Mouse (Mus musculus) skeletal muscle tissue, adult 2 months (tissue): ENCODE measurements around the gene Klk1b5.

Experiments
- DNase-seq: peaks from one replicate; pipeline ENCODE4 v3.0.0-alpha.2; 2012; ENCODE audit warnings: low read depth, low spot score

Gene Klk1b5

DNA sequence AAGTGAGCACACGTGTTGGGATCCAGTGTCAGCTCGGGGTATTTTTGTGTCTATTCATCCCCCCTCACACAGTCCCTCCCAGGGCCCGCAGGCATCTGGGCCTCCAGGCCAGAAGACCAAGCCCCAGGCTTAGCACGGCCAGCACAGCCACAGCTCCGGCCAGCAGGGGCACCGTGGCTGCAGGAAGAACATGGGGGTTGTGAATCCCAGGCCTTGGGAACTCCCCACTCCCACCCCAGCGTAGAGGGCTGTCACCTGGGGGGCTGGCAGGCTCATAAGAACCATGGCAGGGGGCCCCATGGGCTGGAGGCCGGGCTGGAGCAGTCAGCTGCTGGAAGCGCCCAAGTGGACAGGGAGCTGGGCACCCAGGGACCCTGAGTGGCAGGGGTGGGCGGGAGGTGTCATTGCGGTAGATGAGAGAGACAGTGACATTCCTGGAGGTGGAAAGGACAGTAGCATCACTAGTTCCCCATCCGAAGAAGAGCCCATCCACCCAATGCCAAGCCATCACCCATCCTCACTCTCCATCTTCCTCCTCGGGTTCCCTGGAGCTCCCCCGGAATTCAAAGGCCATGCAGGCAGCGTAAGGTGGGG is 37.4 kb downstream of the Klk1b5 start:
- DNase-seq, result no peak

DNA sequence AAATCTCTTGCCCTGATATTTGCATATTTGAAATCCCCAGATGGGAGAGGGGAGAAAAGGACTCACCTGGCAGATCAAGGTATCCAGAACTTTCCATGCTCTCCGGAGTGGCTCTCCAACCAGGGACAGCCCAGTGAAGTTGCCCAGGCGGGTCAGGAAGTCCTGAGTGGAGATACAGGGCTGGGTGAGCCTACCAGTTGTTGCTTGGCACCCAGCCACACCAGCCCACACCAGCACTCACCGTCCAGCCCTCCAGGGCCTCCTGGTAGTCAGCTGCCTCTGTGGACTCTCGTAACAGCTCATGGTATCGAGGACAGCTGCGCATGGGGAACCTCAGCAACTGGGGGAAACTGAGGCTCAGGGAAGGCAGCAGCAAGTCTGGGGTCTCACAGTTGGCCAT is 39.2 kb downstream of the Klk1b5 start:
- DNase-seq, result no peak

DNA sequence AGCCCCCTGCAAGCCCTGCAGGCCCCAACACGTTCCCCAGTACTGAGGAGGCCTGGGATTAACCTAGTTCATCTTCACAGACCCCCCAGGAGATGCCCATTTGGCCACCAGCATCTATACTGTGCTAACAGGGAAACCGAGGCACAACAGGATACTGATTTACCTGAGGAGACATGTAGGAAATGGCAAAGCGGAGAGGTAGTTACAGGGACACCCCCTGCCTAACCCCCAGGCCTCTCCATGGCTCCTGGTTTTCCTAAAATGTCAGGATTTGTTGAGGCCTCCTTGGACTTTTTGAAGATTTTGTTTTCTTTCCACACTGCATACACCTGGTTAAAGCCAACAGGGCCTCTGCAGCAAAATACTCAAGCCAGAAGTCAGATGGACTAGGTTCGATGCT is 41.5 kb downstream of the Klk1b5 start, which contains the start of gene Acp4:
Gene Acp4, minus strand, starts transcription at position 101 of the 400 bp plus-strand sequence.
- no peak for DNase-seq

DNA sequence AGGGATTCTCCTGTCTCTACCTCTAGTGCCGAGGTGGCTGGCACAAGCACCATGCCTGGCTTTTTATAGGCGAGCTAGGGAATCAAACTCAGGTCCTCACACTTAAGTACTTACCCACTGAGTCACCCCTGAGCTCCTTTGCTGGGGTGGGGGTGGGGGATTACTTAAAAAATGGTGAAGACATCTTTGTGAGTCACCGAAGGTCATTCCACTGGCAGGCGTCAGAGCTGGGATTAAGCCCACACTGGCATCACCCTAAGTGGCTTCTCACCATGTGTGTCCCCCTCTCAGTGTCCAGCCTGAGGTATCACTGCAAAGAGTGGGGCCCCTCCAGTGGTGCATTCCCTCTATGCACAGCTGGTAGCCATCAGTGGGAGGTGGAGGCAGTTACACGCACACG is 44.7 kb downstream of the Klk1b5 start:
- no peak for DNase-seq

DNA sequence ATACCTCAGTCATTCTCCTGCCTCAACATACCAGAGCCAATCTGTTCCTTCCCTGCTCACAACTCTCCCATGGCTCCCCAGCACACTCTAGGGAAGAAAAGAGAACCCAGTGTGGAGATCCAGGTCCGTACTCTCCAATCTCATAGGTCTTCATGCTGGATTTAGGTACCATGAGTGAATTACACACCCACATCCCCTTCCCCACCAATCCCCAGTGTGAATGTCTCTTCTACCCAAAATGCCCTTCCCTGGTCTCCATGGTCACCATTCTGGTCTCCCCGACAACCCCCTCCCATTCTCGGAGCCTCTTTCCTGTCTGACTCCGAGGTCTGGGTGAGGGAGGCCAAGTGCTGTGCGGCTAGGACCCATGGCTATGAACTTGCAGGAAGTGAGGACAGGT is 45.4 kb downstream of the Klk1b5 start, which contains the start of gene Gm15517:
Gene Gm15517, plus strand, starts transcription at position 301 of the 400 bp plus-strand sequence.
- DNase-seq, result no peak

DNA sequence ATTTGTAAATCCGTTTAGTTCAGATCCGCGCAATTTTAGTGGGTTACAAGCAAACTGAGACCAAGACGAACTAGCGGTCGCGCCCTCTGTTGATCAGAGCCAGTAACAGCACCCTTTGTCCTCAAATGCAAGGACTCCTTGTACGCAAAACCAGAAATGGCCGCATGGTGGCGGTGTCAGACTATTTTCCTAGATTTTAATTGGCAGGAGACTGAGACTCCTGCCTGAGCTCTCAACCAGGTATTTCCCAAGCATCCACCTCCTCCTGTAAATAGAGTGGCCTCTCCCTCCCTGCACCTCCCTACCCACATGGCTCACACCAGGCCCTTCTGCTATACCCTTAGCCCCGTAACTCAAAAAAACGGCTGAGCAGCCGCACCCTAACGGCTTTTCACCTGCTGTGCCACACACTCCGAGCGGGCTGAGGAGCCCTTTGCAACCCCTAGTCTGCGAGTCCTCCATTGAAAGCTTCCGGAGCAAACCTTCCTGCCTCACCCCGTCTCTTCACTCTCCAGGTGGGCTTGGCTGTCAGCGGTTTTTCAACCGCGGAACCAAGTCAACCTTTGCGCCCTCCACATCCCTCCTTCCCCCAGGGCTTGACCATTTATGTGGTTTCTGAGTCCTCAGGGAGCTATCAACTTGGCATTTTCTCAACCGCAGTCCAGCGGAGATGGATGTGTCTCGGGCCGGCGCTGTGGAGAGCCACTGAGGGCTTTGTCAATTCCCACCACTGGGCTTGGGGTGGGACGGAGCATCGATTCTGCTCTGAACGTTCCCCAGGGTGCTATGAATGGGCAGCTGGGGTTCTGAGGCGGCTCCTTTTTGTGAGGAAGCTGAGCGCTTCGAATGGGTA is 47.3 kb downstream of the Klk1b5 start:
- peak; percentile 83 for DNase-seq

DNA sequence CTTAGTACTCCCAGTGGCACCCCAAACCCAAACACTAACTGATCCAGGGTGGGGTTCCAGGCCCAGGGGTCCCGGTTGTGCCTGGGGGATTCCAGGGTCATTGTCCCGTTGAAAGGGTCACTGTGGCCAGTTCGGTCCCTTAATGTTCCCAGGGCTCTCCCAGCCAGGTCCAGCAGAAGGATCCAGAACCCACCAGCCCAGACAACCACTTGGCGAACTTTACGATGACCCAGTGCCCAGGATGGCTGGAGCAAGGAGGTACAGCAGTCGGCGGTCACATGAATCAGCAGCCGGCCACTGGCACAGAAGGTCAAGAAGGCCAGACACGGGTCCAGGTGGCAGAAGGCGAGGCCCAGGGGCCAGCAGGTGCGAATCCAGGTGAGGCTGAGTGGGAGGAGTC is 52.4 kb downstream of the Klk1b5 start:
- no peak for DNase-seq

DNA sequence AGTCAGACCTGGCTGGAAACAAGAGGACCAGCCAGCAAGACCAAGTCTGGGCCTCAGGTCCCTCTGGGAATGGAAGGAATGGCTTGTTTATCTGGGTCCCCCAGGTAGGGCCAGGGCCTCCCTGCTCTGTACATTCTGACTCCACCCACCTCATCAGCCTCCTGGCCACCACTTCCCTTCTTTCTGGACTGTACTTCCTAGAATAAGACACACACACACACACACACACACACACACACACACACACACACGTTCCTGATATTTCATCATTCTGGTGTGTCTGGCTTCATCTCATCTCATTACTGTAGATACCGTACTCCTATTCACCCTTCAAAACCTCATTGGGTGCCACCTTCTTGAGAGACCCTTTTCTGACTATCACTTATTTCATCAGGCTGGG is 53.7 kb downstream of the Klk1b5 start:
- DNase-seq, result no peak
